Mouse (Mus musculus) neural tube, embryonic 13.5 days (tissue): ENCODE results near the gene Rsbn1. TPM values are rescaled to one million over a fixed set of nuclear protein-coding genes. Genes with fewer than 3 reads are reported as not detected.

Experiments used
- ATAC-seq: fragments of 200-750 bp; cut with Nextera tagmentation; 2 replicates; pipeline ENCODE4 v1.8.0; 2017; ENCODE audit warnings: low read depth, mild to moderate bottlenecking, moderate TSS enrichment, moderate library complexity
- H3K27ac ChIP-seq: fragments of 300-500 bp; sonication (generic); replicated peaks from 2 replicates; pipeline ENCODE4 v1.5.1; 2015; ENCODE audit warnings: moderate library complexity, mild to moderate bottlenecking, inconsistent platforms
- H3K27me3 ChIP-seq: fragments of 300-500 bp; sonication (generic); 2 replicates; pipeline ENCODE4 v1.6.1; 2015; ENCODE audit warnings: mild to moderate bottlenecking, inconsistent platforms
- H3K36me3 ChIP-seq: fragments of 300-500 bp; sonication (generic); 2 replicates; pipeline ENCODE4 v1.6.1; 2015; ENCODE audit warnings: mild to moderate bottlenecking, inconsistent platforms
- H3K4me1 ChIP-seq: fragments of 300-500 bp; sonication (generic); replicated peaks from 2 replicates; pipeline ENCODE4 v1.6.1; 2015; ENCODE audit warnings: inconsistent platforms
- H3K4me2 ChIP-seq: fragments of 300-500 bp; sonication (generic); 2 replicates; pipeline ENCODE4 v1.6.1; 2015; ENCODE audit warnings: inconsistent platforms, mild to moderate bottlenecking, moderate library complexity
- H3K4me3 ChIP-seq: fragments of 300-500 bp; sonication (generic); 2 replicates; pipeline ENCODE4 v1.5.1; 2015; ENCODE audit warnings: mild to moderate bottlenecking, inconsistent platforms
- H3K9ac ChIP-seq: fragments of 300-500 bp; sonication (generic); 2 replicates; pipeline ENCODE4 v1.6.1; 2015; ENCODE audit warnings: moderate library complexity, mild to moderate bottlenecking, inconsistent platforms
- H3K9me3 ChIP-seq: fragments of 300-500 bp; sonication (generic); 2 replicates; pipeline ENCODE4 v1.6.1; 2016; ENCODE audit warnings: inconsistent platforms
- WGBS: fragments of 180-500 bp; shearing (Covaris S2); methylation state at CpG from one replicate; pipeline ENCODE4 v1.1.7; 2015; 5-methylcytosine and 5-hydroxymethylcytosine counted together
- polyA plus RNA-seq: library from polyadenylated mRNA; unstranded; fragments of >200 nt; fragmentation: Nextera tagmentation; extraction: Ambion mirVana; gene quantifications from 2 replicates; pipeline ENCODE4 v1.2.1, GENCODE M21; 2015

Gene Rsbn1
- polyA plus RNA-seq, 1 experiment from 2014 or later, result 19.4 TPM

DNA sequence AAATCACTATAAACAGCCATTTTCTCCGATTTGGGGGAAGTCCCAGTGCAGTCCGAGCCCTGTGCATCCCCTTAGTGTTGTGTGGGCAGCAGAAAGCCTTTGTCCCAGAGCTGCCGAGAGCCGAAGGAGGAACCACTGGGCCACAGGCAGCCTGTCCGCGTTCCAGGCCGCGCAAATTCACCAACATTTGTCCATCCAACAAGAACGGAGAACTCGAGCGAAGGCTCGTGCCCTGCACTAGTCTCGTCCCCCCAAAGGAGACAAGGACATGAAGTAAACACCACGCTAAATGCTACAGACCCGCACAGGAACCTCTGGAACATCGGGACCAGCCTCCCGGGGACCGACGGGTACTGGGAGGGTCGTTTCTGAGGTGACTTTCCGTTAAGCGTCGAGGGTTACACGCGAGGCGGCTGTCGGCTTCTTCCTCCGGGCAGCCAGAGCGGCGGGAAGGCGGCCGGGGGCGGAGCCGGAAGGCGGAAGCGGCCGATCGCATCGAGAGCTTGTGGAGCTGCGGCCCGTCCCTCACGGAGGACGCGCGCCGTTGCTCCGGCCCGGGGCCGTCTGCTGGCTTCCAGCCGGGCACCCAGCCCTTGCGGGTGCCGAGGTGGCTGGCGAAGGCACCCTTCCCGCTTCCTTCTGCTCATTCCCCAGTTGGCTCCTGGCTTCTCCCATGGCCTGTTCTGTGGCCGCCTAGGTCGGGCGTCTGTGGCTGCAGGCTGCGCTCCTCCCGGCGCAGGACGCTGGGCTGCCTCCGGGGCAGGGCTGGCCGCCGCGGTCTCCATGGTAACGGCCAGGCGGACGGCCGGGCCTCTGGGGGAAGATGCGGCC, 54.2 kb downstream of the Rsbn1 start, which contains the start of gene Phtf1:
TSS of gene Phtf1 (plus strand) at position 250 of the 831 bp plus-strand sequence.
- WGBS, result under 1% methylated on average over 69 of the region's 70 CpGs
- no peaks in the 10 kb centered on the region for H3K27me3 ChIP-seq
- peaks cover 31% of the 10 kb centered on the region for H3K4me1 ChIP-seq
- peak within 1 kb of the TSS; percentile 87 for H3K4me3 ChIP-seq
- H3K36me3 ChIP-seq, result peaks cover 23% of the 10 kb centered on the region
- peak within 1 kb of the TSS; percentile 81 for H3K4me2 ChIP-seq
- ATAC-seq, result peak; percentile 97
- H3K27ac ChIP-seq, result peak within 1 kb of the TSS; percentile 98
- H3K9me3 ChIP-seq, result no peaks in the 10 kb centered on the region
- peak within 1 kb of the TSS; percentile 97 for H3K9ac ChIP-seq

DNA sequence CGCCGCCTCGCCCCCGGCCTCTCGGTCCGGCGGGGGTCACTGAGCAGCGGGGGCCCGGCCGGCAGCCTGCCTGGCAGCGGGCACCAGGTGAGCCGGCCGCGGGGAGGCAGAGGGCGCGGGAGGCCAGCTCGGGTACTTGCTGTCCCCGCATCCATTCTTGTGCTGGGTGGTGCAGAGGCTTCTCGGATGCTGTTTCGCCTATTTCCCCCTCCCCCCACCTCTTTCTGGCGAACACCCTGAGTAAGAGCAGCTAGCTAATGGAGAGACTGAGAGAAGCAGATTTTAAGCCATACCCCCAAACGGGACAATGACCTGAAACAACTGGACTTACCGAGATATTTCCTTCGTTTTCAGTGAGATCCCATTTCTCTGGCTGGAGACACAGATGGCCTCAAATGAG, 54.8 kb downstream of the Rsbn1 start:
- Histone ChIP-seq H3K36me3 (peaks cover 28% of the 10 kb centered on the region), H3K27ac (peak overlapping the region; percentile 98), H3K4me2 (peak overlapping the region; percentile 81), H3K9ac (peak overlapping the region; percentile 97), H3K4me3 (peak overlapping the region; percentile 87), H3K27me3 (no peaks in the 10 kb centered on the region), H3K9me3 (no peaks in the 10 kb centered on the region), H3K4me1 (peaks cover 31% of the 10 kb centered on the region)
- under 1% methylated on average over 24 of the region's 24 CpGs for WGBS
- ATAC-seq, result peak; percentile 90

DNA sequence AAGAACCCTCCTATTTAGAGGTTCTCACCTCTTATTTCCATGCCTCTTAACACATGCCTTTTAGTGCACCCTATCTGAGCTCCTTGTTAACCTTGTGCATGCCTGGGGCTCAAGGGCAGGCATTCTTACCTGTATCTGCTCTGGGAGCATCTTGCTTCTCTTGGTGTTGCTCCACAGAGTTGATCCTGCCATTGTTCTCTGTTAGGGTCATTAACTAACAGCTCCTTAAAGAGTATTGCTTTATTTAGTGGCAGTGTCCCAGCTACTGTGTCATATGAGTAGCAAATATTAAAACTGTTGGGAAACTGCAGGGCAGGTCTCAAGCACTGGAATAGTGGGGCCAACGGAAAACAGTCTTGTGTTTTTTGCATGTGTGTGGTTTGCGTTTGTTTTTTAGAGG, 57.2 kb downstream of the Rsbn1 start:
- ATAC-seq, result no peak
- Histone ChIP-seq H3K4me3 (no peak overlapping the region), H3K9me3 (no peaks in the 10 kb centered on the region), H3K36me3 (peaks cover 30% of the 10 kb centered on the region), H3K27ac (no peak overlapping the region), H3K4me2 (no peak overlapping the region), H3K4me1 (peaks cover 31% of the 10 kb centered on the region), H3K9ac (no peak overlapping the region), H3K27me3 (no peaks in the 10 kb centered on the region)
- 98% methylated on average over 2 of the region's 2 CpGs for WGBS

DNA sequence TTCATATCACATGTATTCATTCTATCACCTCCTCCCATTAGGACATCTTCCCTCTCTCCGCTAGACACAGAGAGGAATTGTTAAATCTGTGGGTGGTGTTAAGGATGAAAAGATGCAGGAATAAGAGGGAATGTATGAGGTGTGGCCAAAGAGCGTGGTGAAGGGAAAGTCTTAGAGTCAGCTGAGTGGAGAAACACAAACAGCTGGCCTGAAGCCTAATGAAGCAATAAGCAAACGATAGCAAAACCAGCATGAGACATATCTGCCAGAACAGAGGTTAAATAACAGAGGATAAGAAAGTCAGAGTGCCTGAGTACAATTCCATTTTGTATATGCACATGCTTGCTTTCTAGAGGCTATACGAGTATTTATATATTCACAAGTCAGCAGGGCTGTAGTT, 70.6 kb downstream of the Rsbn1 start:
- H3K36me3 ChIP-seq, result peaks cover 75% of the 10 kb centered on the region

DNA sequence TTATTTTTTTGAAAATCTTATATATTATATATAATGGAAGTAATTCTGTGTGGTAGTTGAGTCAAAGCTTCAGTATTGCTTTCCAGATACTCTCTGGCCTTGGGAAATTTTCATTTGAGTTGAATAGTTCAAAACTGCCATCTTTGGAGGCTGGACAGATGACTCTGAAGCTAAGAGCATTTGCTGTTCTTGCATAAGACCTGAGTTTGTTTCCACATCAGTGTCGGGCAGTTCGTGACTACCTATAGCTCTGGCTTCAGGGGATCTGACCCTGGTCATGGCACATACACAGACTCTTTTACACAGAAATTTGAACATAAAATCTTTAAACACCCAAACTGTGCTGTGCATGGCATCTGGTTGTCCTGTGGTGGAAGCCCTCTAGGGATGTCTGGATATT, 71.3 kb downstream of the Rsbn1 start:
- no peaks in the 10 kb centered on the region for H3K9me3 ChIP-seq

More for the DNA sequence above, 70.6 kb downstream of the Rsbn1 start:
- WGBS, result 78% methylated on average over 4 of the region's 4 CpGs
- Histone ChIP-seq H3K27ac (no peak overlapping the region), H3K4me3 (no peak overlapping the region), H3K9ac (no peak overlapping the region), H3K4me2 (no peak overlapping the region), H3K27me3 (no peaks in the 10 kb centered on the region), H3K4me1 (no peaks in the 10 kb centered on the region), H3K9me3 (no peaks in the 10 kb centered on the region)
- ATAC-seq, result no peak

DNA sequence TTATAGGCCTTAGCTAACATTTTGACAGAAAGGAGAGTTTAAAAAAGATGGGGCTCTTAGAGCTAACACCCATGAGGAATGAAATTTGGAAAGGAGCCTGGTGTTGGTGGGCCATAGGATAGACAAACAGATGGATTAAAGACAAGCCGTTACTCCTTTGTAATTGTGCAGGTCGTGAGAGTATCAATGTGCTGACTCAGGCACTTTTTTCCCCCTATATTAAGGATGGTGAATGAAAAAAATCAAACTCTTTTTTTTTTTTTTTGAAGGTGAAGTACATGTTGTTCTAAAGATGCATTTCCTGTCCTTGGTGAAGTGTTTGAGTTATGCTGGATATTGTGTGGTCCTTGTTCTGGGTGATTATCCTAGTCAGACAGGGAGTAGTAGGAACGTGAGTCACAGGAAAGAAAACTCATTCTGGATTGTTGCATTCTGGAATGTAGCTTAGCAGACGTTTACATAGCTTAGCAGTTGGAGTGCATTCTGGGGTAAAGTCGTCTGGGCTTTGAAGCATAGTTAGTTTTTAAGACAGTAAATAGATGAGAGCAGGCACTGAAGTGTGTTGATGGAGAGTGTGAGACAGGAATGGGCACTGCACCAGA, 74.0 kb downstream of the Rsbn1 start:
- peaks cover 82% of the 10 kb centered on the region for H3K36me3 ChIP-seq
- H3K9ac ChIP-seq, result no peak overlapping the region
- no peaks in the 10 kb centered on the region for H3K9me3 ChIP-seq
- H3K27me3 ChIP-seq, result no peaks in the 10 kb centered on the region
- no peak overlapping the region for H3K4me3 ChIP-seq
- WGBS, result 76% methylated on average over 5 of the region's 5 CpGs
- no peak overlapping the region for H3K27ac ChIP-seq
- no peak overlapping the region for H3K4me2 ChIP-seq
- no peak for ATAC-seq
- no peaks in the 10 kb centered on the region for H3K4me1 ChIP-seq

More for the DNA sequence above, 71.3 kb downstream of the Rsbn1 start:
- H3K4me3 ChIP-seq, result no peak overlapping the region
- H3K4me2 ChIP-seq, result no peak overlapping the region
- no peak for ATAC-seq
- H3K36me3 ChIP-seq, result peaks cover 75% of the 10 kb centered on the region
- no peak overlapping the region for H3K9ac ChIP-seq
- no peaks in the 10 kb centered on the region for H3K4me1 ChIP-seq
- no peak overlapping the region for H3K27ac ChIP-seq
- no peaks in the 10 kb centered on the region for H3K27me3 ChIP-seq
- WGBS, result 96% methylated on average over 2 of the region's 2 CpGs

DNA sequence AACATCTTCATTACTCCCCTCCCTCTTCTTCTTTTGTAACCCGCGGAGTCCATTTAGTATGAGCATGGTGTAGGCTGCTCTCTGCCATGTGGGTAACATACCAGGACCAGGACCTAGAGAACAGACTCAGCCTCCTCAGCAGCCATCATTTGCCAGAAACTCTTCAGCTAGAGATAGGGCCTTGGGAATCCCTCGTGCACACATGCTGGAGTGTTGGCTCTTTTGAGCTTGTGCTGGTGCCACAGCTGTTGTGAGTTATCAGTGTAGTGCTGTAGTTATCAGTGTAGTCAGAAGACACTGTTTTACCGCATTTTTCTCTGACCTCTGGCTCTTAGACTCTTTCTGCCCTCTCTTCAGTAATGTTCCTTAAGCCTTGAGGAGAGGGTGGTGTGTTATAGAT, 75.4 kb downstream of the Rsbn1 start:
- H3K36me3 ChIP-seq, result peaks cover 81% of the 10 kb centered on the region
- H3K9ac ChIP-seq, result no peak overlapping the region
- no peak for ATAC-seq
- no peaks in the 10 kb centered on the region for H3K9me3 ChIP-seq
- H3K27me3 ChIP-seq, result no peaks in the 10 kb centered on the region
- whole genome bisulfite sequencing, result 90% methylated on average over 4 of the region's 4 CpGs
- no peaks in the 10 kb centered on the region for H3K4me1 ChIP-seq
- H3K4me3 ChIP-seq, result no peak overlapping the region
- H3K4me2 ChIP-seq, result no peak overlapping the region
- H3K27ac ChIP-seq, result no peak overlapping the region

DNA sequence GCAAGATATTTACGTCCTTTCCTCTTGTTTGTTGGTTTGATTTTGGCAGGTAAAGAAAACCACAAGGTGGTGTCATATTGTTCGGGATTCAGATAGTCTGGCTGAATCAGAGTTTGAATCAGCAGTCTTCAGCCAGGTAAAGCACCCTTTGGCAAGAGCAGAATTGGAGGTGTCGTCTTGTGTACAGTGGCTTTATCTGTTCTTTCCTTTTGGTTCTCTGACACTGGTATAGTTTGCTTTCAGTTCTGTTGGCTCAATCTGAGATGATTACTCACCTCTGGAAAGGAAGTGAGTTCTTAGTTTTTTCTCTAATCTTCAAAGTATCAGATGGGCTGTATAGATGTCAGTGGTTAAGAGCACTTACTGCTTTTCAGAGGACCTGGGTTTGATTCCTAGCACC, 77.4 kb downstream of the Rsbn1 start:
- no peak for ATAC-seq
- Histone ChIP-seq H3K36me3 (peaks cover 80% of the 10 kb centered on the region), H3K4me1 (no peaks in the 10 kb centered on the region), H3K27me3 (no peaks in the 10 kb centered on the region), H3K9ac (no peak overlapping the region), H3K4me3 (no peak overlapping the region), H3K4me2 (no peak overlapping the region), H3K27ac (no peak overlapping the region), H3K9me3 (no peaks in the 10 kb centered on the region)
- WGBS, result 96% methylated on average over 3 of the region's 3 CpGs

DNA sequence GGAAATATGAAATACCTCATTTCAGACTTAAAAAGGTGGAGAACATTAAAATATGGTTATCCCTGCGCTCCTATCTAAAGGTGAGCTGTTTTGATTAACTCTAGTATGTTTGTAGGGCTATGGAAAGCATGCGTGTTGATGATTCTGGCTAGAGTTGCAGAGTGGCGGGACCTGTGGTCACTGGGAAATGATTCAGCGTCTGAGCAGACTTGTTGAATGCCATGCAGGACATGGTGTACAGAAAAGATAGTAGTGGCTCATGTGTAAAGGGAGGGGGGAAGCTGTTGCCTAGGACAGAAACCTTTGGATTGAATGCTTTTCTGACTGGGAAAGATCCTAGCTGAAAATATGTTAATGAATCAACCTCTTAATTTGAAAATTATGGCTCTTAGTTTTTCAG, 84.8 kb downstream of the Rsbn1 start:
- no peak overlapping the region for H3K9ac ChIP-seq
- no peaks in the 10 kb centered on the region for H3K27me3 ChIP-seq
- 96% methylated on average over 4 of the region's 4 CpGs for WGBS
- ATAC-seq, result no peak
- H3K4me2 ChIP-seq, result no peak overlapping the region
- H3K36me3 ChIP-seq, result peaks cover 76% of the 10 kb centered on the region
- H3K9me3 ChIP-seq, result no peaks in the 10 kb centered on the region
- no peak overlapping the region for H3K27ac ChIP-seq
- no peaks in the 10 kb centered on the region for H3K4me1 ChIP-seq
- H3K4me3 ChIP-seq, result no peak overlapping the region

DNA sequence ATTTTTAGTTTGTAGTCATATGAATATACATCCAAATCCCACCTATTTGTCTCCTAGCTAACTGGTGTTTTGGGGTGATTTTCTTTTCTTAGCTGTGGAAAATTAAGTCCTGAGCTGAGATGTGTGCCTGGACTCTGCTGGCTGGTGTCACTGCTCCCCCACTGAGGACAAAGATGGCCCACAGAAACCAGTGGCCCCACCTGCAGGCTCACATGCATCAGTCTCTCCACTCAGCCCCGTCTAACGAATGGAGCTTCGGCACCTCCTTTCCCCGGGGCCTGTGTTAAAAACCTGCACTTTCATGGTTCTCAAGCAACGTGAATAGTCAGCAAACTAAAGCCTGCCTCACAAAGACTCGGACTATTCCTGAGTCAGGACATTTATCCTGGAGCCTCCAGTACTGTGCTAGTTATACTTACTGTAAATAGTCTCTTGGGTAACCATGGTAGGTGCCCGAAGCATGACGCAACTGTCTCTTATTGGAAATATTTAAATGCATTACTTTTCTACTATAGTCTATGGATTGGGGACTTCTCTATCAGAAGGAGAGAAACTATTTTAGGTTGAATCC, 93.1 kb downstream of the Rsbn1 start:
- H3K36me3 ChIP-seq, result peaks cover 60% of the 10 kb centered on the region
- H3K4me3 ChIP-seq, result no peak overlapping the region
- 0 out of 2 replicates have a peak overlapping the region, but pooled peaks have one; percentile 18 for H3K27ac ChIP-seq
- H3K4me2 ChIP-seq, result no peak overlapping the region
- WGBS, result 75% methylated on average over 8 of the region's 8 CpGs
- H3K4me1 ChIP-seq, result 0 out of 2 replicates have a peak, but pooled peaks cover 3% of the 10 kb centered on the region
- no peak overlapping the region for H3K9ac ChIP-seq
- peak; percentile 32; the same call in 1 of the 2 replicates for ATAC-seq
- no peaks in the 10 kb centered on the region for H3K9me3 ChIP-seq
- H3K27me3 ChIP-seq, result no peaks in the 10 kb centered on the region

DNA sequence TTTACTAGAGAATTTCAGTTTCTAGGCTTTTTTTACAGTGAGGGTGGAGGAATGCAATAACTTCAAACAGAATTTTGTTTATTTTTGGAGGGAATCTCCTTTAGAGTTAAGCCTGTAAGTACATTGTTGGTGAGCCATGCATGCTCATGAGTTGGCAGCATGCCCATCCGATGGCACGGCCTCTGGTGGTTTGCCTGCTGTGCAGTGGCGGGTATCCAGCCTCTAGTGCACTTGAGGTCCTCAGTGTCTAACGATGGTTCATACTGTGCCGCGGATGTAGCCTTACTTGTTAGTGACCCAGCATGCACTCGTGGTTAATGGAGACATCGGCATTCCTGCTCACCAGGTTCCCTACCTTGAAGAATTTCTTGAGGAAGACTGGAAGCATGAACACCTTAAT, 93.6 kb downstream of the Rsbn1 start:
- whole genome bisulfite sequencing, result 64% methylated on average over 8 of the region's 8 CpGs
- H3K4me1 ChIP-seq, result 0 out of 2 replicates have a peak, but pooled peaks cover 3% of the 10 kb centered on the region
- peaks cover 60% of the 10 kb centered on the region for H3K36me3 ChIP-seq
- H3K9ac ChIP-seq, result no peak overlapping the region
- no peak overlapping the region for H3K27ac ChIP-seq
- no peak; the same call in 1 of the 2 replicates for ATAC-seq
- no peaks in the 10 kb centered on the region for H3K27me3 ChIP-seq
- no peak overlapping the region for H3K4me3 ChIP-seq
- H3K9me3 ChIP-seq, result no peaks in the 10 kb centered on the region
- no peak overlapping the region for H3K4me2 ChIP-seq
